Mouse (Mus musculus) stomach, postnatal 0 days (tissue): ENCODE measurements at regions not wholly inside any gene's neighbourhood (a gene's known extent, or its start where the extent isn't known, plus 50 kb on each side); places are given as distances from the start of the nearest gene placed in this dataset.

Experiments used
- ATAC-seq: fragments of 200-750 bp; cut with Nextera tagmentation; 2 replicates; pipeline ENCODE4 v1.8.0; 2017; ENCODE audit not compliant: low FRiP score, low TSS enrichment
- DNase-seq: peaks from one replicate; pipeline ENCODE4 v3.0.0-alpha.2; 2016; ENCODE audit warnings: low spot score
- H3K27ac ChIP-seq: fragments of 300-500 bp; sonication (generic); replicated peaks from 2 replicates; pipeline ENCODE4 v1.5.1; 2014; ENCODE audit warnings: mild to moderate bottlenecking, control low read depth
- H3K27me3 ChIP-seq: fragments of 300-500 bp; sonication (generic); 2 replicates; pipeline ENCODE4 v1.6.1; 2014; ENCODE audit warnings: low read length; ENCODE audit not compliant: control insufficient read depth, insufficient read depth
- H3K36me3 ChIP-seq: fragments of 300-500 bp; sonication (generic); 2 replicates; pipeline ENCODE4 v1.6.1; 2014; ENCODE audit warnings: low read length, mixed read lengths; ENCODE audit not compliant: control insufficient read depth, insufficient read depth
- H3K4me1 ChIP-seq: fragments of 300-500 bp; sonication (generic); replicated peaks from 2 replicates; pipeline ENCODE4 v1.6.1; 2014; ENCODE audit warnings: antibody characterized with exemption; ENCODE audit not compliant: control insufficient read depth, insufficient read depth
- H3K4me2 ChIP-seq: fragments of 300-500 bp; sonication (generic); replicated peaks from 2 replicates; pipeline ENCODE4 v1.6.1; 2014; ENCODE audit warnings: low read depth, mild to moderate bottlenecking, control low read depth, moderate library complexity
- H3K4me3 ChIP-seq: fragments of 300-500 bp; sonication (generic); 2 replicates; pipeline ENCODE4 v1.5.1; 2014; ENCODE audit warnings: low read depth, low read length, control low read depth
- H3K9ac ChIP-seq: fragments of 300-500 bp; sonication (generic); 2 replicates; pipeline ENCODE4 v1.6.1; 2014; ENCODE audit warnings: mild to moderate bottlenecking, low read length, control low read depth, mixed read lengths
- H3K9me3 ChIP-seq: fragments of 300-500 bp; sonication (generic); 2 replicates; pipeline ENCODE4 v1.6.1; 2016; ENCODE audit warnings: low read length; ENCODE audit not compliant: control insufficient read depth
- CTCF ChIP-seq: IDR thresholded peaks from 2 replicates; pipeline ENCODE4 v1.5.1; 2016; ENCODE audit warnings: antibody characterized with exemption, low read depth, mild to moderate bottlenecking, moderate library complexity
- EP300 ChIP-seq: optimal IDR thresholded peaks from 2 replicates; pipeline ENCODE3; 2016; ENCODE audit warnings: antibody characterized with exemption
- WGBS: fragments of 180-500 bp; shearing (Covaris S2); extraction: QIAGEN DNeasy Blood & Tissue Kit; methylation state at CpG from one replicate; pipeline ENCODE4 v1.1.7; 2014; 5-methylcytosine and 5-hydroxymethylcytosine counted together

DNA sequence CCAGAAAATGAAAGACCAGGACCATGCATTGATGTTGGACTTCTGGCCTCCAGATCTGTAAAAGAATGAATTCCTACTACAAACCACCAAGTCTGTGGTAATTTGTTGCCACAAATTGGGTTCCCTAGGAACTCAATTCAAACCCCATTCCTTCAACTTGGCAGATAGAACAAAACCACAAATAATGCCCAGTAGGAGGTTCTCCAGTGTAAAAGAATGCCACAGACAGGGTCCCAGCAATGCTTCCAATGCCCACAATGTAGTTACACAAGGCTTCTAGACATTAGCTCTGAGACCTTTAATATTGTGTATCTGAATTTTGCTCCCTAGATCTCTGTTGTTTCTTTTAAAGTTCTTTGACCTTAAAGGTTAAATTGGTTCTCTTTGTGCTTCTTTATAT, 278.2 kb upstream of the Pitx2 start:
- ATAC-seq (no peak), DNase-seq (no peak)
- Histone ChIP-seq H3K4me2 (no peak overlapping the region), H3K27ac (no peak overlapping the region), H3K4me1 (no peaks in the 10 kb centered on the region), H3K4me3 (no peak overlapping the region), H3K27me3 (no peaks in the 10 kb centered on the region), H3K9me3 (no peaks in the 10 kb centered on the region), H3K36me3 (no peaks in the 10 kb centered on the region), H3K9ac (no peak overlapping the region)
- TF ChIP-seq CTCF (no peak), EP300 (no peak)

DNA sequence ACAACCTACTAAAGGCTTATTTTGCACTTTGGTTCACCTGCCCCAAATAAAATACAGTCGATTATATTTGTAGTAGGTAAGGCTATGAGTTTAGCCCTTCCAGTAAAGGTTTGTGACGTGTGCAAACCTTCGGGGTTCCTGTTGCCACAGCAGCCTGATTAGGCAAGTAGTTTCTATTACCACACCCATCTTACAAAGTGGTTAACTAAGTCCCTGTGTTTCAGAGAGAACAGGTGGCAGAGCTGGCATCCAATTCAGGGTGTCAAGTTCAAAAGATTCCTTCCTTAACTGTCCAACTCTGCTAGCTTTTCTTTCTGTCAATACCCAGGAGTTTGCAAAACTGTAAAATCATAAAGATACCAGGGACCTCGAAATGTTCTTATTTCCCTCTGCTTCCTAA, 277.5 kb upstream of the Pitx2 start:
- ATAC-seq (no peak), DNase-seq (no peak)
- Histone ChIP-seq H3K4me2 (no peak overlapping the region), H3K27ac (no peak overlapping the region), H3K4me3 (no peak overlapping the region), H3K4me1 (no peaks in the 10 kb centered on the region), H3K36me3 (no peaks in the 10 kb centered on the region), H3K27me3 (no peaks in the 10 kb centered on the region), H3K9me3 (no peaks in the 10 kb centered on the region), H3K9ac (no peak overlapping the region)
- WGBS: 76% methylated on average over 4 of the region's 4 CpGs
- TF ChIP-seq CTCF (no peak), EP300 (no peak)

DNA sequence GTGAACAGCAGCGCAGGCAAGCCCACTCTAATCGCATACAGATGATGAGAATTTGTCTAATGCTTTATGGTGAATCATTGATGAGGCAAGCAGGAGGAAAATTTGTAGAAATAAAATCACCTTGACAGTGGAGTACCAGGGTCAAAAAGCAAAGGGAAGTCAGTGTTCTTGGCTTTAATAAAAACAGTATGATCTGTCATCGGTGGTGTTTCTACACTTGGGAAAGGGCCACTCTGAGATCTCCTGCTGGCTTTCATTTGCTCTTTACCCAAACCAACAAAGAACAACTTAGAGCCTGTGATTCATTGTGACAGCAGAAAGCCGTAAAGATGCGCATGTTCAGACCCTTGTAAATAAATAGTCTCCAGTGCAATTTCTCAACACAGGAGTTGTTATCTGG, 261.1 kb upstream of the Pitx2 start:
- 79% methylated on average over 5 of the region's 5 CpGs for WGBS
- DNase-seq: no peak
- no peak for TF ChIP-seq EP300
- no peak for TF ChIP-seq CTCF

DNA sequence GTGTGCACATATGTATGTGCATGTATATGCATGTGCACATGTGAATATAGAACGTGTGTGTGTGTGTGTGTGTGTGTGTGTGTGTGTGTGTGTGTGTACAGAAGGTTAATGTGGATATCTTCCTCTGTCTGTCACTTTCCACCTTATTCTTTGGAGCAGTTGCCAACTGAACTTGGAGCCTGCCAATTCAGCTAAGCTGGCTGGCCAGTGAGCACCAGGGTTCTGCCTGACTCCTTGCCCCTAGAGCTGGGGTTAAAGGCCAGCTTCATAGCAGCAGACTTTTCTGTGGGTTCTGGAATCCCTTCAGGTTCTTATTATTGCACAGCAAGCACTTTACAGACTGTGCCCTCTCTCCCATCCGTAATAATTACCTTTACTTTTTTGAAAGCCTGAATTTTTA, 258.5 kb upstream of the Pitx2 start:
- no peak overlapping the region for H3K9ac ChIP-seq
- no peak overlapping the region for H3K4me3 ChIP-seq
- ATAC-seq: no peak
- WGBS: 80% methylated on average over 2 of the region's 2 CpGs
- no peaks in the 10 kb centered on the region for H3K9me3 ChIP-seq
- H3K4me1 ChIP-seq: no peaks in the 10 kb centered on the region
- no peaks in the 10 kb centered on the region for H3K27me3 ChIP-seq
- TF ChIP-seq EP300 (no peak), CTCF (no peak)
- no peak for DNase-seq
- no peak overlapping the region for H3K4me2 ChIP-seq
- no peaks in the 10 kb centered on the region for H3K36me3 ChIP-seq
- H3K27ac ChIP-seq: no peak overlapping the region

More for the DNA sequence above, 261.1 kb upstream of the Pitx2 start:
- Histone ChIP-seq H3K27me3 (no peaks in the 10 kb centered on the region), H3K4me2 (no peak overlapping the region), H3K36me3 (no peaks in the 10 kb centered on the region), H3K27ac (no peak overlapping the region), H3K9ac (no peak overlapping the region), H3K9me3 (no peaks in the 10 kb centered on the region), H3K4me1 (no peaks in the 10 kb centered on the region), H3K4me3 (no peak overlapping the region)
- ATAC-seq: no peak

DNA sequence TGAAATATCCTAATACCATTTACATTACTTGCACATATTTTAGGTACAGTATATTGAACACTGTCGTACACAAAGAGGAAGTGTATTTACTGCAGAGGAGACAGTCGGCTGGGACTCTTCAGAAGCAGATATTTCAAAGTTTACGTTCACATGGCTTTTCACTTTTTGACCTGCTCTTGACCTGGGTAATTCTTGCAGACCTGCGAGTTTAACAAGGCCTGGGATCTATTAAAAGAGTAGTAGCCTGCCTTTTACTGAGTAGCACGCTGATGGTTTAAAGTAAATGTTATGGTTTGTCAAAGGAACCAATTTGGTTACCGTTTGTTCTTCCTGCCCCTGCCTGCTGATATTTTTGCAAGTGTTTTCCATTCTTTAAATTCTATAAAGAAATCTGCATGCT, 255.0 kb upstream of the Pitx2 start:
- ATAC-seq (no peak), DNase-seq (no peak)
- no peak overlapping the region for H3K4me2 ChIP-seq
- H3K27ac ChIP-seq: no peak overlapping the region
- no peak overlapping the region for H3K9ac ChIP-seq
- H3K36me3 ChIP-seq: no peaks in the 10 kb centered on the region
- no peaks in the 10 kb centered on the region for H3K4me1 ChIP-seq
- WGBS: 25% methylated on average over 6 of the region's 6 CpGs
- H3K9me3 ChIP-seq: no peaks in the 10 kb centered on the region
- H3K4me3 ChIP-seq: no peak overlapping the region
- TF ChIP-seq CTCF (no peak), EP300 (no peak)
- no peaks in the 10 kb centered on the region for H3K27me3 ChIP-seq

DNA sequence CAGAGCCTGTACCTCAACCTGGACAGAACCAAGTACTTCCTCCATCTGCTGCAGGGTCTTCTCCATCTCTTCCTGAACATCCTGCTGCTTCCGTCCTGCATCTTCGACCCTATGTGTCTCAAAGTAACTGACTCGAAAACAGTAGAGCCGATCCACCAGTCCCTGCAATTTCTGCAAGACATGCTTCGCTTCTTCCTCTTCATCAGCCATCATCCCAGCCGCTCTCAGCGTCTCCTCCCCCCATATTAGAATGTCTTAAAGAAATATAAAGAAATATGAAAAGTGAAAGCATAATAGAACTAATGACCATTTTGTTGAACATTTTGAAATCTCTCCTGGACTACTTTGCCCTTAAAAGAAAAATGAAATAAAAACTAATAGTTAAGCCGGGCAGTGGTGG, 244.8 kb upstream of the Pitx2 start:
- H3K36me3 ChIP-seq: no peaks in the 10 kb centered on the region
- no peak for TF ChIP-seq CTCF
- TF ChIP-seq EP300: no peak
- H3K9ac ChIP-seq: no peak overlapping the region
- no peak overlapping the region for H3K4me2 ChIP-seq
- H3K27me3 ChIP-seq: no peaks in the 10 kb centered on the region
- DNase-seq (no peak), ATAC-seq (no peak)
- no peaks in the 10 kb centered on the region for H3K9me3 ChIP-seq
- WGBS: 93% methylated on average over 8 of the region's 8 CpGs
- H3K4me3 ChIP-seq: no peak overlapping the region
- H3K27ac ChIP-seq: no peak overlapping the region
- H3K4me1 ChIP-seq: no peaks in the 10 kb centered on the region

DNA sequence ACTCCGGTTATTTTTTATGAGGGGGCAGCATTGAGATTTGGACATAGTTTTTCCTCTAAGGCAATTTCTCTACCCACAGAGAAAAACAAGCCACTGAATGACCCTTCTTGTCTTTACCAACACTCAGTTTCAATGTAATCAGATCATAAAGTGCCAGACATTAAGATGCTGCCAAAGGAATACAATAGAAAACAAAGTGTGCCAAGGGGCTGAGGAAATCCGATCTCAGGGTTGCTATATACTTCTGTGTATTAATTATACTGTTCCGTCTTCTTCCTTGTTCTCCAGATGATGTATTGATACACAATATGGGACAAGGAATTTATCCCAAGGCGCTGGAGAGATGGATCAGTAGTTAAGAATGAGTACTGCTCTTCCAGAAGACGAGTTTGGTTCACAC, 222.9 kb upstream of the Pitx2 start:
- WGBS: 76% methylated on average over 5 of the region's 5 CpGs
- Histone ChIP-seq H3K9ac (no peak overlapping the region), H3K4me3 (no peak overlapping the region), H3K27me3 (no peaks in the 10 kb centered on the region), H3K4me2 (no peak overlapping the region), H3K4me1 (no peaks in the 10 kb centered on the region), H3K36me3 (no peaks in the 10 kb centered on the region), H3K9me3 (no peaks in the 10 kb centered on the region), H3K27ac (no peak overlapping the region)
- ATAC-seq: no peak
- DNase-seq: no peak
- TF ChIP-seq CTCF (no peak), EP300 (no peak)
